Mouse (Mus musculus) cerebellum, adult 18-20 months (tissue): ENCODE measurements around the gene Msi2.

Experiments used
- DNase-seq, 2 experiments: peaks; one replicate each; pipeline ENCODE4 v3.0.0; 2021

The Msi2 gene

DNA sequence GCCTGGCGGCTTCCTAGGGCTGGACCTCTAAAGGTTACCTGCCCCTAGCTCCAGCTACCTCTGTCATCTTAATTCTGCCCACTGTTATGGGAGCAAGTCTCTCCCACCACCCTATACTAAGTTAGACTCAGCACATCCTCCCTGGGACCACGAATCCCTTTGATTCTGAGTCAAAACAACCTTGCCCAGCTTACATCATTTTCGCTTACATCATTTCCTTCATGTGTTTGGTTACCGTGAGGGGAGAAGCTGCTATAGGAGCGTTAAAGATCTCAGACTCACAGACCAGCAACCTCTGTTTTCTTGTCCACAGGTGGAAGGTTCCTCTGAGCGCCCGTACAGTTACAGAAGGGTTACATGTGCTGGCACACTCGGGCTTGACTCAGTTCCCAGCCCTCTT, 288.0 kb downstream of the Msi2 start:
- DNase-seq = no peak

- DNase-seq = no peak
Observed at GRCm38 (mm10) chr11:88429680-88430079, 288.6 kb downstream of the Msi2 start.

DNA sequence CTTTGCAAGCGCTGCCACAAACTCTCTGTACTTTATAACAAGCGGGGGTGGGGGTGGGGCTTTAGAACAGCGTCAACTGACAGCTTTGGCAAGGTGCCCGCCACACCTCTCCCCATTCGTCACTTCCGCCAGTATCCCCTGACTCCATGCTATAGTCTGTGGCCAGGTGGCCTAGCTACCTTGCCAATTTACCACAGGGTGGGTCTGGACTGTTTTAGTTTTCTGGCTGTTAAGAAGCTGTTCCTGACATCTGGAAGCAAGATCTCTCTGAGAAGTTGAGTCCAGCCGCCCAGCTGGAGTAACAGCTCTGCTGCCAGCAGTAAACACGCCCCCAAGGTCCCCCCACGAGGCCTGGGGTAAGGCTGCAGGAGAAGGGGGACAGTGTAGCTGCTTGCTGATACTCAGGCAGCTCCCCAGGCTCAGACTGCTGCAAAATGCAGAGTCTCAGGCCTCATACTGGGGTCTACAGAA, 292.6 kb downstream of the Msi2 start:
- DNase-seq = no peak

DNA sequence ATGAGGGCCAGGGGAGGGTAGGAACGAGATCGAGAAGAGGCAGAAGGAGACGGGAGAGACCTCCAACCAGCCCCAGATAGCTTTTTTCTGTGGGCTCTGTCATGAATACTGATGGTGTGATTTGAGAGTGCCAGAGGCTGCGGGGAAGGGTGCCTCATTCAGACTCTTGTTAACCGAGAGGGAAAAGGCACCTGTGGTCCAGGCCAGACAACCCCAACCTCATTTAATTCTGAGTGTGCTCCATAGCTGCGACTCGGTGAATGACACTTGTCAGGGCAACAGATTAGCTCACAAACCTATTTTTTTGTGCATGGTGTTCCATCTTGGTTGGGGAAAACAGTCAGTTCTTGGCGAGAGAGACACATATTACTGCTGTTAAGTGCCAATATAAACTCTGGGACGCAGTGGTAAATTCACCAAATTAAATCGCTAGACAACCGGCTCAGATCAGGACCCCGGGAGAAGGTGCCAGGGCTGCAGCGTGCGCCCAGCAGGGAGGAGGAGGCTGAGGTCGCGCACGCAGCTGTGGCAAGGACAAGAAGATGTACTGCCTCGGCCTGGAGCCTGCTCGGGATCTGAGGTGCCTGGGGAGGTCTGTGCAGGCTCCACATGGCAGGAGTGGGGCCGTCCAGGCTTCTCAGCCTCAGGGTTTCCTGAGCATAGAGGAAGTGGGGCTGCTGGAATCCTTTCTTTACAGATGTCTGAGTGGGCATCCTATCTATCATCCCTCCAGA, 294.1 kb downstream of the Msi2 start:
- DNase-seq = no peak

GRCm38 (mm10) chr11:88421057-88421578, 297.2 kb downstream of the Msi2 start:
- DNase-seq = no peak

- no peak for DNase-seq
Observed at GRCm38 (mm10) chr11:88419657-88420366, 298.5 kb downstream of the Msi2 start.

GRCm38 (mm10) chr11:88419064-88419463, 299.2 kb downstream of the Msi2 start:
- no peak for DNase-seq

GRCm38 (mm10) chr11:88414157-88414870, 304.0 kb downstream of the Msi2 start:
- DNase-seq = peak; percentile 58 to 75

DNA sequence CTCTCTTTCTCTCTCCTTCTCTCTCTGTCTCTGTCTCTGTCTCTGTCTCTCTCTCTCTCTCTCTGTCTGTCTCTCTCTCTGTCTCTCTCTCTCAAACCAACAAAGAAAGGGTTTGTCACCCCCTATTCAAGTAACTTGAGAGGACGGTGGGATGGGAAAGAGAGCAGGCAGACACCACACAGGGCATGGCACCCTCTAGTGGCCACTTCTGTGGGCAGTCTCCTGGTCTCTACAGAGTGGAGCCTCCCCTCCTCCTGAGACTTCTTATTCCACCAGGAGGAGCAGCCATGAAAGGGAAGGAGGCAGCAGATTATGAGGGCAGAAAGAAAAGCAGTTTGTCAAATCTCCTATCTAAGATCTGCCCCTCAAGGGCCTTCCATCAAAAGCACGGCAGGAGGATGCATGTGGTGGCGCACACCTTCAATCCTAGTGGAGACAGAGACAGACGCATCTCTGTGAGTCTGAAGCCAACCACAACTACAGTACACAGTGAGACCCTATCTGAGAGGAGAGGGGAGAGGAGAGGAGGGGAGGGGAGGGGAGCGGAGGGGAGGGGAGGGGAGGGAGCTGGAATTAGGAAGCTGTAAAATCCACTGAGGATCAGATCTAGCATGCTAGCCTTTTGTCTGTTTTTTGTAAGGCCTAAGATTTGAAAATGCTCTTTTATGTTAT, 305.8 kb downstream of the Msi2 start:
- DNase-seq = peak; percentile 65 to 72

DNA sequence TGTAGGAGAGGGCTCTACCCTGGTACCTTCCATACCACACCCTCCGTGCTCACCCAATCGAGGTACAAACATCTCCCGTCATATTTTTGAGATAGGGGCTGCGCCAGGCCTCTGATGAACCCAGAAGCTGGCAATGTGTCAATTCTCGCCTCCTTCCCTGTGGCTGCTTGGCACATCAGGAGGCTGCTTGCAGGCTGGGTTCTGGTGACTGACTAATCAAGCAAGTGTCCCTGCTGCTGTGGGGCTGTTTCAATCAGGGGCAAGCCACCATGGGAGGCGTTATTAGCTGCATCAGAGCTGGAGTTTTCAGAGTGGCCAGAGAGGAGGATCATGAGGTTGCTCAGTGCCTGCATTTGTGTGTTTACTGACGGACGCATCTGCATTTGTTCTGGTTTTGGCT, 310.0 kb downstream of the Msi2 start:
- no peak for DNase-seq

DNA sequence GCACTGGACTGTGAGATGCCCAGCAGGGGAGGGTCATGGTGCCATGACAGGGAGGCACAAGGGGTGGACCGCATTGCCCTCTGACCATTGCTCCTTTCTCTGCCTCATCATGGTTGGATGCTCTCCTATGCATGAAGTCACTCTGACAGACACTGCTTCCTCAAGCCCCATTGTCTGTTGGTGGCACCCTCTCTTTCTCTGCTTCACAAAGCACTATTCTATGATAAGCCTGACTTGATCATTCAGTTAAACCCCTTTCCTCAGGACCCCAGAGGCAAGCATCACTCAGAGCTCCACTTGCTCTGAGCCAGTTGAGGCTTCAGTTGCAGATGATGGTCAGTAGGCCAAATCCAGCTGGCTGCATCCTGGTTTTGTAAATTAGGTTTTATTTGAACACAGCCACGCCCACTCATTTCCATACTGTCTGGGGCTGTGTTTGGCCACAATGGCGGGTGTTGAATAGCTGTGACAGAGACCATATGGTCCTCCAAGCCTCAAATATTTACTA, 311.9 kb downstream of the Msi2 start:
- DNase-seq = peak in 1 of 2 experiments; percentile 20

GRCm38 (mm10) chr11:88404816-88405613, 313.3 kb downstream of the Msi2 start:
- peak; percentile 67 to 68 for DNase-seq

- peak in 1 of 2 experiments; percentile 27 for DNase-seq
Observed at GRCm38 (mm10) chr11:88404247-88404677, 314.1 kb downstream of the Msi2 start.

DNA sequence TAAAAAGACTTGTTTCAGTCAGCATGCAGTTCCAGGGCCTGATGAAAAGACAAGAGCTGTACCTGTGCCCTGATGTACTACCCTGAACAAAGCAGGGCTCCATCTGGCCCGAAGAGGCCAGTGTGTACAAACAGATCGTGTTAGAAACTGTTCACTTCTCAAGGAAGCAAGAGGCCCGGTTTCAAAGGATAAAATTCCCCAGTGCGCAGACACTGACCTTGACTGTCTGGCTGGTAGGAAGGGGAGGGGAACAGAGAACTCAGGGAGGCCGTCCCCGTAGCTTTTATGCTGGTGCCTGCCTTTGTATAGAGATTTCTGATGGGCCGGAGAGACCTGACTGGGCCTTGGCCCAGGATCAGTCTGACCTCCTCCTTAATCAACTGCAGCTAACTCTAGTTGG, 316.0 kb downstream of the Msi2 start:
- DNase-seq = no peak

GRCm38 (mm10) chr11:88401333-88401732, 317.0 kb downstream of the Msi2 start:
- no peak for DNase-seq

DNA sequence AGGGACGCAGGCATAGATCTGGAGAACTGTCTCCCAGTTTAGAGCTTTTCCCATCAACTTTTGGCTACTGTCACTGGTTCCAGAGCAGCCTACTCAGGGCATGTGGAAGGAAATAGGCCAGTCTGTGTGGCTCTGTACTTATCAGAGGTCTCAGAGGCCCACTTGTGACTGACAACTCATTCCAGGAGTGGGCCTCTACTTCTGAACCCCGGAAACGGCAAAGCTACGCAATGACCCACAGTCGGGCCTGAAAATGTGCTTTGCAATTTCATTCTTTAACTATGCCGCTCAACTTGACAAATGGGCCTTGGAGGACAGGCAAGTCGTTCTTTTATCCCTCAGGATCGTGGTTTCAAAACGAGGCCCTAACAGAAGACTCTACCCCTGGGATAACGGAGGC, 317.4 kb downstream of the Msi2 start:
- DNase-seq = no peak

DNA sequence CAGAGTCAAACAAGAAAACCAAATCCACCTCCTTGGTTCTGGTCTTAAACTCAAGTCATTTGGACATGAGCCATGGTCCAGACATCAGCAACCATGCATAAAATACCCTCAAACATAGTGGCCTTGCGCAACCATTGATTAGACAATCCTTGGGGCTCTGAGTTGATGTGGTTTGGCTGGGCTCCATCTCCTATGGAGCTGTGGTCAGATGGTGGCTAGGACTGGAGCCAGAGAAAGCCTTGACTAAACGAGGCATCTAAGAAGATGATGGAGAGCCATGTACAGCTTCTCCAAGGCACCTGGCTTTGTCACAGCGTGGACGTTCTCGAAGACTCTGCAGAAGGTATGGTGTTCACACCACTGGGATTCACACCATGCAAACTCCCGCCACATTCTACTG, 318.1 kb downstream of the Msi2 start:
- peak; percentile 69 to 73 for DNase-seq

DNA sequence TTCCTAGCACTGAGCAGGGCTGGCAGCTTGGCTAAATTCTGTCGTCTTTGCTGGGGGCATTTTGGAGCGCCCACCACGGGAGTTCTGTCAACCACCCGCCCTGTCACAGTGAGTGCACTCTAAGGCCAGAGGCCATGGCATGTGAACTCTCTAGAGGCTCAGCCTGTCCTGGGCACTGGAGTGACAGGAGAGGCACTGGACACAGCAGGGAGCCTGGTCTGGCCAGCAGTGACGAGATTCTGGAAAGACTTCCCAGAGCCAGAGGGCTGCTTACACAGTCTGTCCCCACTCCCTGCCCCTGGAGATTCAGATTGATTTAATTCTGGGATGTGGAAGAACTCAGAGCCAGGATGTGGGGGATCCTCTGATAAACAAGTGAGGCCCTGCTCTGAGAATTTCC, 318.9 kb downstream of the Msi2 start:
- peak in 1 of 2 experiments; percentile 20 for DNase-seq

GRCm38 (mm10) chr11:88399028-88399427, 319.3 kb downstream of the Msi2 start:
- DNase-seq = no peak

- no peak for DNase-seq
Observed at GRCm38 (mm10) chr11:88395076-88395990, 323.0 kb downstream of the Msi2 start.
